Mouse (Mus musculus) lung, adult 2 months (tissue): ENCODE results near the gene H2al1a.

Experiments used
- CTCF ChIP-seq: fragments of 200-500 bp; IDR thresholded peaks from 2 replicates; pipeline ENCODE4 v1.5.1; 2011; ENCODE audit warnings: mild to moderate bottlenecking, low read length, control low read depth; ENCODE audit not compliant: insufficient read depth
- POLR2A ChIP-seq: fragments of 200-500 bp; IDR thresholded peaks from 2 replicates; pipeline ENCODE4 v1.6.1; 2011; ENCODE audit warnings: low read depth, mild to moderate bottlenecking, control low read depth, low read length, borderline replicate concordance; ENCODE audit errors: extremely low read depth

DNA sequence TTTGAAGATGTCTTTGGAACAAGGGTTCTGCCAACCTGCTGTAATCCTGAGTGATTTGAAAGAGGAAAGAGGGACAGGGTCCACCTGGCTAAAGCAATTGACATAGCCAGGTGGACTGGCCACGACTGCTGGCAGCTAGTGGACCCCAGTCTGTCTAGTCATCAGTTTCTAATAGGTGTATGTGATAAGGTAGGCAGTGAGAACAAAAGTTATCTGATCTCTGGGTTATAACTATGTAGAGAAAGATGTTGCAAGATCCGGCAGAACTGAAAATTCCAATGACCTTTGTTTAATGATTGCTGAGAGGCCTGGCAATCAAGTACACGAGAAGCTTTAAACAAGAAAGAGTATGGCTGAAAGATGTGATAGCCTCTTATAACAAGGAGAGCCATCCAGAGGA, 25.9 kb upstream of the H2al1a start:
- TF ChIP-seq CTCF (no peak), POLR2A (no peak)
